Mouse (Mus musculus): Measurements from ENCODE around the gene Fat2. TPM values are rescaled to one million over a fixed set of nuclear protein-coding genes. Genes with fewer than 3 reads are reported as not detected.

Fat2 gene
- polyA plus RNA-seq, 1 experiment, result not detected

DNA sequence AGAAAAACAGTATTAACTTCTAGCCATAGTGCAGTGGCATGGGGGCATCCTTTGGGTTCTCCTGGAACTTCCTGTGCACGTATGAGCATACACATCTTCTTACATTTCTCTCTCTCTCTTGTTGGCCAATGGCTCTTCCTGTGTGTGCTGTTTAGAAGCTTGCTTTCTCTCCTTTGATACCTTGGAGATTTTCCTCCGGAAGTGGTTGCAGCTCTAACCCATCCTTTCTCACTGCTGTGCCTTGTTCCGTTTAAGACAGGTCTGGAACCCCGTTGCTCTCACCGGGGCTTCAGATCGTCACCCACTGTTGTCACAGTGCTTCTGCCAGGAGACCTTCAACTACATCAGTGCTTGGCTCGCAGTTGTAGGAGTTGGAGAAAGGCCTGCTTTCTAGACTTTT lies 115.1 kb downstream of the Fat2 start:
- no peak for TF ChIP-seq GATA1 (IDR thresholded peaks at IDR 0.05; ENCODE audit: low read length)

DNA sequence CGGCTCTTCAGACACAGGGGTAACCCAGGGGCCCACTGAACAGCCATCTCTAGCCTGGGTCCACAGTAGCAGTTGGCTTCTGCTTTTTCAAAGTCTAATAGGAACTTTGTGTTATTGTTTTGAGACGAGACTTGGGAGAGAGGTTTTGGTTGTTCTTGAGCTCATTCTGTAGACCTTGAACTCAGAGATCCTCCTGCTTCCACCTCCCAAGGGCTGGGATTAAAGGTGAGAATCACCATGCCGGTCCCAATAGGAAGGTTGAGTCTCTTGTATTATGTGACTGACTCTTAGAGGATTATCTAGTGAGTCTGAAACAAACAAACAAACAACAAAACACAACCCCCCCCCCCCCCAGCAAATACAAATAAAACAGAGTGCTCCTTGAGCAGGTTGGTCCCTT lies 117.9 kb downstream of the Fat2 start:
- no peak for TF ChIP-seq GATA1 (IDR thresholded peaks at IDR 0.05; ENCODE audit: low read length)

DNA sequence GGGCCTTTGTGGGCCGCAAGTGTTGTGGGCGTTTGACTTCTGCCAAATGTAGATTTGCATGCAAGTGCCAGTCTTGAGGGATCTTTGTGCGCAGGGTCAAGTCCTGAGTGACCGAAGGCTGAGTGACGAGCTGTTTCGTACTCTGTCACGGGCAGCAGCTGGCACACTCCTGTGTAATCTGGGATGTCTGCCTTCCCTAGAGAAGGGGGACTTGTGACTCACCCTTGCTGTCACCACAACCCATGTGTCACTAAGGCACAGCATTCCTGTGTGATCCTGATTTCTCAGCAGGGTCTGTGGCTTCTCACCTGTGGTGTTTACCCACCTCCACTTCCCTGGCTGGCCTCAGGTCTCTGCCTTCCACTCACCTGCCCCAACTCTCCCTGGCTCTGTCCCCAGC lies 118.5 kb downstream of the Fat2 start:
- TF ChIP-seq GATA1 (IDR thresholded peaks at IDR 0.05; ENCODE audit: low read length), result no peak

DNA sequence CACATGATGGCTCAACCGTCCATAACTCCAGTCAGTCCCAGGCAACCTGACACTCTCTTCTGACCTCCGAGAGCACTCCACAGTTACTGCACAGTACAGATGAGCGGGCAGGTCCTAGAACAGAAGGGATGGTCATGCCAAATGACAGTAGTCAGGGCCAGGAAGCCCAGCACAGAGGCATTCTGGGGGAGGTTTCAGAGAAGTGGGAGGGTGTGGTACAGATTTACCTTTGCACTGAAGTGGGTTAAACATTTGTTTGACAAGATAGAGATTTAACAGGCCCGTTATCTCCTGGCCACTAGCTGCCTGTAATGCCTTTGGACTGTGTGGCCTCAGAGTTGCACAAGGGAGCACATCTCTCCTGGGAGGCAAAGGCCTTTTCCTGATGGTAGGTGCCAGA lies 118.9 kb downstream of the Fat2 start:
- no peak for TF ChIP-seq GATA1 (IDR thresholded peaks at IDR 0.05; ENCODE audit: low read length)

DNA sequence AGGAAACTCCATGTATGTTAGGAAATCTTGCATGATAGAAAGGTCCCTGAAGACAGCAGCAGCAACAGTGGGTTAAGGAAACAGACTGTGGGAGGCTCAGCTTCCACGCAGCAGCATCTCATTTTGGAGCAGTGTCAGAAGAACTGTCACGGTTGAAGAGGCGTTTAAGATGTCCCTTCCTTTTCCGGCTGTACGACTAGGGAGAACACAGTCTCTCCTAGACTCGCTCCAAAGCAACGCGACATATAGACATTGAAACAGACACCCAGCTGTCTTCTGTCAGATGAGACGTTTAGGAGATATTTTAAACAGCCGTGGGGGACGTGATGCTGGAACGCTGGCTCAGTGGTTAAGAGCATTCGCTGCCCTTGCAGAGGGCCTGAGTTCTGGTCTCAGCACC lies 119.5 kb downstream of the Fat2 start:
- no peak for TF ChIP-seq GATA1 (IDR thresholded peaks at IDR 0.05; ENCODE audit: low read length)

DNA sequence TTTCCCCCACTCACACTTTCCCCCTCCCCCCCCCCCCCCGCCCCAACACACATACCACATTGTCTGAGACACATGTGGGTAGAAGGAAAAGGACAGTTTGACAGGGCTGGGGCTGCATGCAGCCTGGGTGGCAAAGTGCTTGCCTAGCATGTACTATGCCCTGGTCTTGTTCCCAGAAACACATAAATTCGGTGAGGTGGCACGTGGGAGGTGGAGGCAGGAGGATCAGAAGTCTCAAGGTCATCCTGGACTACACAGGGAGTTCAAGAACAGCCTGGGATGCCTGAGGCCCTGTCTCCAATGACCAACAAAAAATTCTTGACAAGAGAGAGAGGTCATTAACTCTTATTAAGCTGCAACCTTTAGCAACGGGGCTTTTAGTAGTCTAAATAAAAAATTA lies 120.3 kb downstream of the Fat2 start:
- no peak for TF ChIP-seq GATA1 (IDR thresholded peaks at IDR 0.05; ENCODE audit: low read length)

DNA sequence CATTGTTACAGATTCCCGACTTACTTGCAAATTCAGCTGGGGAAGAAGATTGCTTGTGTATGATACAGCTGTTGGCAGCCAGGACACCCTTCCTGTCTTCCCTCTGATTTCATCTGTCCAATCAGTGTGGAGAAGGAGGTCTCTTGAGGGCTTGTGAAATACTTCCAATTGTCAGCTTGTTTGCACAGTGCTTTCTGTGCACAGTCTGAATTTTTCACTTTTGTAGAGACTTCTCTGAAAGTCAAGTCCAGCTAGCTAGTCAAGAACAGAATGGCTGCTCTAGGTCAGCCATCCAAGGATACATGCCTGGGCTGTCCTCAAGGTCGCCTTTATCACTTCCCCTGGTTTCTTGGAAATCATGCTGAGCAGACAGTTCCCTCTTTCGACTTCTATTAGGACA lies 121.4 kb downstream of the Fat2 start:
- TF ChIP-seq GATA1 (IDR thresholded peaks at IDR 0.05; ENCODE audit: low read length), result no peak

DNA sequence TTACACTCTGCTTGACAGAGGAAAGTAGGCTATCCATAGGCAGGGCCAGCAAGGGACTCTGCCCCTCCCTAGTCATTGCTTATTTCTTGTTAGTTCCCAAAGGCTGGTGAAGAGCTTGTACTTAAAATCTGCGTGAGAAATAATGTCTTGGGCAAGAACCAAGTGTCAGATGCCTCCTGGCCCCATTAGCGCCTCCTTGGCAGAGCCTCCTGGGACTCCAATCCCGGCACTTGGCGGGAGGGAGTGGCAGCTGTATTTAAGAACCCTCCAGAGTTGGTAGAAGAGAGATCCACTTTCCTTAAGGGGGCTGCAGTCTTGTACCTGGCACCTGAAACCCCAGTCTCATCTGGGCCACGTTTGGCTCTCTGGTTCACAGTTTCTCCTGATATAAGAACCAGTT lies 122.2 kb downstream of the Fat2 start:
- TF ChIP-seq GATA1 (IDR thresholded peaks at IDR 0.05; ENCODE audit: low read length), result no peak

DNA sequence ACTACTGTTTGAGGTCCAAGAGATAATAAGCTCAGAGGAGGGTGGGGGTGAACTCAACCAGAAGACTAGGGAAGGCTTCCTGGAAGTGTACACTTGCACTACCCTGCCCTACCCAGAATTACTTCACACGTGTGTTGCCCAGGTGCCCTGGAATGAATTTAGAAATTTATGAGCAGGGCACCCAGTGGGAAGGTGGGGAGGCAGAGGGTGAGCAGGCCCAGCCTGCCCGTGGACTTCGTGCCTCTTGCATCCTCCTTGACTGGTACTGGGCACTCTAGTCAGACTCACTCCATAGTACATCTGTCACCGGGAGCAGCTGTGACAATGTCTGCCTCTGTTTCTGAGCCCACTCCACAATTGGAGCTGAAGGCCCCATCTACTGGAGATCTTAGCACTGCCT lies 122.8 kb downstream of the Fat2 start:
- TF ChIP-seq GATA1 (IDR thresholded peaks at IDR 0.05; ENCODE audit: low read length), result no peak

DNA sequence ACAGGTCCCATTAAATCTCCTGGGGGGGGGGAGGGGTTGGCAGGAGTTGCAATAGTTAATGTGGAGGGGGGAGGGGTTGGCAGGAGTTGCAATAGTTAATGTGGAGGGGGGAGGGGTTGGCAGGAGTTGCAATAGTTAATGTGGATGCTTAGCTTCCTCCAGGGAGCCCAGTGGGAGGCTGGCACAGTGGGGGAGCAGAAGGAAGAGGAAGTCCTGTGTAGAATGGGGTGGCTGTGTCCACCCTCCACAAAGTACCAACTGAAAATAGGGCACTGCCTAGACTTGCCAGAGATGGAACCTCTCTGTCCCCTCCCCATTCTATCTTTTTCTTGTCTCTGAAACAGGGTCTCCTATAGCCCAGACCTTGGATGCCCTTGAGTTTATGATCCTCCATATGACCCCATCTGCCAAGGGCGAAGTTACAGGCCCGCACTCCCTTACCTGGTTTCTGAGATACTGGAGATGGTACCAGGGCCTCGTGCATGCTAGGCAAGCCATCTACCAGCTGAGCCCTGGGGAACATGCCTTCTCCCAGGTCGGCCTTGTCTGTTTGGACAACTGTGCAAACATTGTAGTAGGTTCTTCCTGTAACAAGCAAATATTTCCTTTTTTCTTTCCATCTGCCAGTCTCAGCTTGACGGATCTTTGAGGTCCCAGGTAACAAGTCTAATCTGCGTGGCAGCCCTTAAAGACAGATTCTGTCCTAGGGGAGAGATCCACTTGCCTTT lies 126.6 kb downstream of the Fat2 start:
- no peak for TF ChIP-seq GATA1 (IDR thresholded peaks at IDR 0.05; ENCODE audit: low read length)

DNA sequence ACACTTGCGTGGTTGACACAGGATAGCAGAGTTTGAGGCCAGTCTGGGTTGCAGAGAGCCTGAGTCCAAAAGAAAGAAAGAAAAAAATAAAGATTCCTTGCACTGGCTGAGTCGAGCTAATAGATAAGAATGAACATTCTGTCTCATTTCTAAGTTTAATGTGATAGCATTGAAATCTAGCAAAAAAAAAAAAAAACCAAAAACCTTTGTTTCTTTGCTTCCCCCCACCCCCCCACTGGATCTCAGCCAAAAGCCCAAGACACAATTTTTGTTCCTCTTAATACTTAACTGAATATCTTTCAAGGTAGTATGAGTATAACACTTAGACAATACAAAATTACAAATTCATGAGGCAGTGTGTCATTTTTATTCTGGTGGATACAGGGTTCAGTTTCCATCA lies 127.3 kb downstream of the Fat2 start:
- TF ChIP-seq GATA1 (IDR thresholded peaks at IDR 0.05; ENCODE audit: low read length), result no peak

DNA sequence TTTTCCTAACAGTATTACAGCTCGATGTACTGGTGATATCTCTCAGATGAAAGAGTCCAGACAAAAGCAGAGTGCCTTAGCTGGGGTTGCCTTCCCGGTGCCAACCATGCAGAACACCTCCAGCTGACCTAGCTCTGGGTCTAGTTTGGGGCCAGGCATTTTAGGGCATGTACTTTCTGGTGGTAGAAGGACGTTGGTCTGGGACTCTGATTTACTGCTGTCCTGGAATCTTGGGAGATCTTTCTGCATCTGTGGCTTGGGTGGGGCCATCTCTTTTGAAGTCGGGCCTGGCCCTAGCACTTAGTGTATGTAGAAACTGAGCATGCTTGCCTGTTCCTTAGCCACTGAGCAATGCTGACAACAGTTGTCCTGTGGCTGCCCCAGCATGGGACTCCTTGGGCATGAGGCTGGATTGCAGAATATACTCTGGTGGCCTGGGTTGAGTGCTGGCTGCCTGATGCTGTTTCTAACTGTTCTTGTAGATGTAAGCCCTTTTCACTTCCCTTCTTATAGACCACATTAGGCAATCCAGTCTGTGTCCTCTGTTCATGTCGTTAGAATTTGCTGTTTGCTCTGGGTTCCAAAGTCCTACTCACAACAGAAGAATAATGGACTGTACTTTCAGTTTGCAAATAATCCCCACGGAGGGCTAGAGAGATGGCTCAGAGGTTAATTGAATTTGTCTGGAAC lies 128.2 kb downstream of the Fat2 start:
- TF ChIP-seq GATA1 (IDR thresholded peaks at IDR 0.05; ENCODE audit: low read length), result no peak

DNA sequence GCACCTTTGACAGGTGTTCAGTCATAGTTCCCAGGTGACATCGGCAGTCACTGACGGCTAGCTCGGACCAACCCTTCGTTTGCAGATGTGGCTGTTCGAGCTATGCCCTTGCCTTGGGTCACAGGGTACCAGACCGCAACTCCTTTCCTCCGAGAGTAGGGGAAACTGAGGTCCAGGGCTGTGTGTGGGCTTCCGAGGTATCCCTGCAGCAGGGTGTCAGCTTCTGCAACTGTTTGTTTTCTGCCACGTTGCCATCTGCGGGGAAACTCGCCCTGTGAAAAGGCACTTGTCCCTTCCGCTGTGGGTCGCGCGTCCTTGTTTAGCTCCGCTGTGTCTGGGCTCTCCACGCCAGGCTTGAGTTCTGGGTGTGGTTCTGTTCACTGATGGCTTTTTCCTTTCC lies 131.8 kb downstream of the Fat2 start:
- TF ChIP-seq GATA1 (IDR thresholded peaks at IDR 0.05; ENCODE audit: low read length), result no peak

DNA sequence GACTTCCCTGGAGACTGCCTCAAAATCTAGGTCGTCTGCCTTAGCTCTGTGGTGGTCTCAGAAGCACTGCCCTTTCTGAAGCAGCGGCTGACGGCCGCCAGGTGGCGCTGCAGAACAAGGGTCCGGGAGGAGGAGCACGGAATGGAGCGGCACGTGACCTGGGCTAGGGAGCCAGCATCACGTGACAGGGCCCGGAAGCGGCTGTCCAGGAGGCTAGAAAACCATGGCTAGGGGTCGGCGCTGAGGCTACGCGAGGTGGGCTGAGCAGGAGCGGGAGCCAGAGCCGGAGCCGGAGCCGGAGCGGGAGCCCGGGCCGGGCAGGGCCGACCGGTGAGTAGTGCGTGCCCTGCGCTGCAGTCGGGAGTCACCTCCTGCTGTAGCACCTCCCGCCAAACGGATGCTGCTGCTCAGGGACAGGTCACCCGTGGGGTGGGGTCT lies 132.2 kb downstream of the Fat2 start, which contains the start of gene Slc36a1:
Gene Slc36a1, plus strand, starts transcription at position 192 of the 438 bp plus-strand sequence.
- no peak for TF ChIP-seq GATA1 (IDR thresholded peaks at IDR 0.05; ENCODE audit: low read length)

Other genes with a start within 250 kb of the Fat2 start
- not detected in 2 replicates for gene Gm2a, start 238.4 kb downstream of the Fat2 start, polyA plus RNA-seq (2012)
- gene Slc36a3, start 184.9 kb downstream of the Fat2 start, polyA plus RNA-seq (2012), result not detected in 2 replicates
- gene Slc36a2, start 151.5 kb downstream of the Fat2 start, polyA plus RNA-seq (2012), result not detected in 2 replicates
- gene Slc36a1, start 132.2 kb downstream of the Fat2 start, polyA plus RNA-seq (2012), result 6.6 and 8.6 TPM in 2 replicates
- not detected in 2 replicates for gene Sparc, start 86.6 kb upstream of the Fat2 start, polyA plus RNA-seq (2012)
- 18.5 and 132 TPM in 2 replicates for gene Atox1, start 124.7 kb upstream of the Fat2 start, polyA plus RNA-seq (2012)
- 354 and 368 TPM in 2 replicates for gene G3bp1, start 133.1 kb upstream of the Fat2 start, polyA plus RNA-seq (2012)